Mouse (Mus musculus) 3T3-L1 (cell line): ENCODE measurements around the gene Zfp987.

Experiments used
- DNase-seq: peaks from one replicate; pipeline ENCODE4 v3.0.0-alpha.2; 2015; ENCODE audit warnings: low read depth, low spot score

Zfp987 gene

DNA sequence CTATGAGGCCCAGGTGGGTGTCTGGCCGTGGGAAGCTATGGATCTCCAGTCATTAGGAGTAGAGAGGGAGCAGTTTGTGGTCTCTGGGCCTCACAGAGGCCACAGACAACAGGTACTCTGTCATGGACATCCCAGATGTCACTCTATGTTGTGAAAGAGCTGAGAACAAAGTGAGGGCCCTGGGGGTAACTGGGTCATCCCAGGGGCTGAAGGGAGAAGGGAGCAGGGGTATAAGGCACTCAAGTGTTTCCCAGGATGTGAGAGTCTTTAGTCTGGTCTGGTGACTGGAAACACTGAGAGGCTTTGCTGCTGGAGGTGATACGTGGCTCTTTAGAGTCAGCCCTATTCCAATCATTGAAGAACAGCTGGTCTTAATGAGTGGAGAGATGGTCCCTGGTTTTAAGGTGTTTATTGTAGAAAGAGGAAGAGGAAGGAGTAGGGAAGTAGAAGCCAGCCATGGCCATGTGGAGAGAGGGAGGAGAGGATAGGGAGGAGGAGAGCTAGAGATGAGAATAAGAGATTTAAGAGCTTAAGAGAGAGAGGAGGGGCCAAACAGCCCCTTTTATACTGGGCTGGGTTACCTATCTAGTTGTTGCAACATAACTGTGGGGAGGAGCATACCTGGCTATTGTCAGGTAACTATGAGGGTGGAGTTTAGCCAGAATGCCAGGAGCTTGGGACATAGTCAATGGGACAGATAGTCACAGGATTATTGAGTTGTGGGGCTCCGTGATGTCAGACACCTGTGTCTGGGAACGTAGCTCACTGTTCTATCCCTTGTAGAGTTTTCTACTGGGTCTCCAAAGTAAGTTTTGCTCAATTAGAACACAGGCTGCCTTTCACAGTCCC, 76.5 kb downstream of the Zfp987 start:
- DNase-seq = peak; percentile 3
